Mouse (Mus musculus) intestine, postnatal 0 days (tissue): Measurements from ENCODE around the gene Cebpb. TPM values are rescaled to one million over a fixed set of nuclear protein-coding genes. Genes with fewer than 3 reads are reported as not detected.
A peak's percentile ranks its signal among the peaks of the same experiment; 100 is the strongest.

Experiments used
- ATAC-seq: fragments of 200-750 bp; cut with Nextera tagmentation; 2 replicates; pipeline ENCODE4 v1.8.0; 2017; ENCODE audit warnings: mild to moderate bottlenecking, moderate TSS enrichment, moderate library complexity
- H3K27ac ChIP-seq: fragments of 300-500 bp; sonication (generic); 2 replicates; pipeline ENCODE4 v1.5.1; 2014; ENCODE audit warnings: mild to moderate bottlenecking, low read depth, low read length, moderate library complexity
- H3K27me3 ChIP-seq: fragments of 300-500 bp; sonication (generic); replicated peaks from 2 replicates; pipeline ENCODE4 v1.6.1; 2014; ENCODE audit warnings: low read length, mixed read lengths; ENCODE audit not compliant: control insufficient read depth, insufficient read depth
- H3K36me3 ChIP-seq: fragments of 300-500 bp; sonication (generic); 2 replicates; pipeline ENCODE4 v1.6.1; 2014; ENCODE audit warnings: mild to moderate bottlenecking, moderate library complexity; ENCODE audit not compliant: control insufficient read depth, insufficient read depth
- H3K4me1 ChIP-seq: fragments of 300-500 bp; sonication (generic); replicated peaks from 2 replicates; pipeline ENCODE4 v1.6.1; 2014; ENCODE audit warnings: antibody characterized with exemption, low read length, mixed read lengths; ENCODE audit not compliant: control insufficient read depth, insufficient read depth
- H3K4me2 ChIP-seq: fragments of 300-500 bp; sonication (generic); replicated peaks from 2 replicates; pipeline ENCODE4 v1.6.1; 2014; ENCODE audit warnings: low read depth, mild to moderate bottlenecking, moderate library complexity
- H3K4me3 ChIP-seq: fragments of 300-500 bp; sonication (generic); 2 replicates; pipeline ENCODE4 v1.5.1; 2014; ENCODE audit warnings: low read depth, low read length
- H3K9ac ChIP-seq: fragments of 300-500 bp; sonication (generic); 2 replicates; pipeline ENCODE4 v1.6.1; 2014; ENCODE audit warnings: mild to moderate bottlenecking, low read depth, low read length
- H3K9me3 ChIP-seq: fragments of 300-500 bp; sonication (generic); 2 replicates; pipeline ENCODE4 v1.6.1; 2016; ENCODE audit warnings: mixed run types; ENCODE audit not compliant: control insufficient read depth
- CTCF ChIP-seq: sonication (generic); IDR thresholded peaks from 2 replicates; pipeline ENCODE4 v1.5.1; 2016; ENCODE audit warnings: low read depth, mild to moderate bottlenecking, control low read depth, antibody characterized with exemption, moderate library complexity
- WGBS: fragments of 180-500 bp; shearing (Covaris S2); extraction: QIAGEN DNeasy Blood & Tissue Kit; methylation state at CpG from one replicate; pipeline ENCODE4 v1.1.7; 2014; 5-methylcytosine and 5-hydroxymethylcytosine counted together
- polyA plus RNA-seq: library from polyadenylated mRNA; unstranded; fragments of >200 nt; fragmentation: Nextera tagmentation; extraction: Ambion mirVana; gene quantifications from 2 replicates; pipeline ENCODE4 v1.2.1, GENCODE M21; 2015

Gene Cebpb
- polyA plus RNA-seq, 1 experiment from 2014 or later, result 52.6 TPM

- Histone ChIP-seq H3K4me1 (0 out of 2 replicates have a peak, but pooled peaks cover 3% of the 10 kb centered on the region), H3K4me2 (peak overlapping the region; percentile 80), H3K27me3 (no peaks in the 10 kb centered on the region), H3K9ac (peak overlapping the region; percentile 94), H3K36me3 (peaks cover 6% of the 10 kb centered on the region; the same call in 1 of the 2 replicates), H3K4me3 (peak overlapping the region; percentile 82), H3K9me3 (no peaks in the 10 kb centered on the region), H3K27ac (peak overlapping the region; percentile 51)
- TF ChIP-seq CTCF, result no peak
- ATAC-seq, result no peak
- WGBS, result 39% methylated on average over 15 of the region's 15 CpGs
Observed at GRCm38 (mm10) chr2:167690219-167690961, 1.7 kb downstream of the Cebpb start.

GRCm38 (mm10) chr2:167690962-167691311 is 2.2 kb downstream of the Cebpb start:
- WGBS, result 55% methylated on average over 12 of the region's 12 CpGs
- H3K9me3 ChIP-seq, result no peaks in the 10 kb centered on the region
- no peak for TF ChIP-seq CTCF

GRCm38 (mm10) chr2:167691410-167691809 is 2.7 kb downstream of the Cebpb start:
- peak overlapping the region; percentile 31 for H3K27ac ChIP-seq
- WGBS, result 76% methylated on average over 6 of the region's 6 CpGs
- peak overlapping the region; percentile 46 for H3K9ac ChIP-seq
- peak overlapping the region; percentile 80 for H3K4me2 ChIP-seq
- TF ChIP-seq CTCF, result no peak
- H3K27me3 ChIP-seq, result no peaks in the 10 kb centered on the region
- ATAC-seq, result no peak
- no peaks in the 10 kb centered on the region for H3K9me3 ChIP-seq
- peak overlapping the region; percentile 82 for H3K4me3 ChIP-seq
- H3K36me3 ChIP-seq, result peaks cover 6% of the 10 kb centered on the region; the same call in 1 of the 2 replicates
- 0 out of 2 replicates have a peak, but pooled peaks cover 3% of the 10 kb centered on the region for H3K4me1 ChIP-seq

More at GRCm38 (mm10) chr2:167690962-167691311, 2.2 kb downstream of the Cebpb start:
- Histone ChIP-seq H3K4me1 (0 out of 2 replicates have a peak, but pooled peaks cover 3% of the 10 kb centered on the region), H3K4me2 (peak overlapping the region; percentile 80), H3K9ac (peak overlapping the region; percentile 46), H3K27ac (peak overlapping the region; percentile 51), H3K36me3 (peaks cover 6% of the 10 kb centered on the region; the same call in 1 of the 2 replicates), H3K4me3 (peak overlapping the region; percentile 82), H3K27me3 (no peaks in the 10 kb centered on the region)
- no peak for ATAC-seq

- no peaks in the 10 kb centered on the region for H3K9me3 ChIP-seq
- peaks cover 6% of the 10 kb centered on the region; the same call in 1 of the 2 replicates for H3K36me3 ChIP-seq
- 0 out of 2 replicates have a peak overlapping the region, but pooled peaks have one; percentile 46 for H3K9ac ChIP-seq
- H3K27me3 ChIP-seq, result no peaks in the 10 kb centered on the region
- peak overlapping the region; percentile 82 for H3K4me3 ChIP-seq
- TF ChIP-seq CTCF, result no peak
- H3K4me1 ChIP-seq, result 0 out of 2 replicates have a peak, but pooled peaks cover 3% of the 10 kb centered on the region
- peak overlapping the region; percentile 80 for H3K4me2 ChIP-seq
- 72% methylated on average over 14 of the region's 14 CpGs for WGBS
- ATAC-seq, result no peak
- H3K27ac ChIP-seq, result peak overlapping the region; percentile 35
Observed at GRCm38 (mm10) chr2:167691871-167692661, 3.4 kb downstream of the Cebpb start.

- Histone ChIP-seq H3K9me3 (no peaks in the 10 kb centered on the region), H3K4me1 (0 out of 2 replicates have a peak, but pooled peaks cover 4% of the 10 kb centered on the region), H3K27me3 (no peaks in the 10 kb centered on the region), H3K4me2 (peak overlapping the region; percentile 80), H3K27ac (no peak overlapping the region), H3K9ac (no peak overlapping the region), H3K4me3 (no peak overlapping the region), H3K36me3 (peaks cover 6% of the 10 kb centered on the region; the same call in 1 of the 2 replicates)
- 61% methylated on average over 3 of the region's 3 CpGs for WGBS
- ATAC-seq, result no peak
- TF ChIP-seq CTCF, result no peak
Observed at GRCm38 (mm10) chr2:167692831-167693230, 4.1 kb downstream of the Cebpb start.

- Histone ChIP-seq H3K27ac (no peak overlapping the region), H3K4me2 (no peak overlapping the region), H3K36me3 (peaks cover 6% of the 10 kb centered on the region; the same call in 1 of the 2 replicates), H3K9me3 (no peaks in the 10 kb centered on the region), H3K9ac (no peak overlapping the region), H3K27me3 (no peaks in the 10 kb centered on the region), H3K4me3 (no peak overlapping the region), H3K4me1 (0 out of 2 replicates have a peak, but pooled peaks cover 6% of the 10 kb centered on the region)
- ATAC-seq, result no peak
- no peak for TF ChIP-seq CTCF
- WGBS, result 84% methylated on average over 2 of the region's 2 CpGs
Observed at GRCm38 (mm10) chr2:167693540-167693939, 4.8 kb downstream of the Cebpb start.
